Mouse (Mus musculus) neural tube, embryonic 12.5 days (tissue): ENCODE data around the gene Rbfox1. TPM values are rescaled to one million over a fixed set of nuclear protein-coding genes. Genes with fewer than 3 reads are reported as not detected.
A peak's percentile ranks its signal among the peaks of the same experiment; 100 is the strongest.

Experiments used
- ATAC-seq: fragments of 200-750 bp; cut with Nextera tagmentation; 2 replicates; pipeline ENCODE4 v1.8.0; 2017; ENCODE audit warnings: low read depth, mild to moderate bottlenecking, moderate TSS enrichment, moderate library complexity; ENCODE audit not compliant: low FRiP score
- H3K27ac ChIP-seq: fragments of 300-500 bp; sonication (generic); 2 replicates; pipeline ENCODE4 v1.5.1; 2016
- H3K27me3 ChIP-seq: fragments of 300-500 bp; sonication (generic); replicated peaks from 2 replicates; pipeline ENCODE4 v1.6.1; 2016; ENCODE audit warnings: mild to moderate bottlenecking
- H3K36me3 ChIP-seq: fragments of 300-500 bp; sonication (generic); 2 replicates; pipeline ENCODE4 v1.6.1; 2016; ENCODE audit warnings: mild to moderate bottlenecking
- H3K4me1 ChIP-seq: fragments of 300-500 bp; sonication (generic); 2 replicates; pipeline ENCODE4 v1.6.1; 2016
- H3K4me2 ChIP-seq: fragments of 300-500 bp; sonication (generic); replicated peaks from 2 replicates; pipeline ENCODE4 v1.6.1; 2016; ENCODE audit warnings: mild to moderate bottlenecking
- H3K4me3 ChIP-seq: fragments of 300-500 bp; sonication (generic); 2 replicates; pipeline ENCODE4 v1.5.1; 2016
- H3K9ac ChIP-seq: fragments of 300-500 bp; sonication (generic); 2 replicates; pipeline ENCODE4 v1.6.1; 2016; ENCODE audit warnings: mild to moderate bottlenecking
- H3K9me3 ChIP-seq: fragments of 300-500 bp; sonication (generic); 2 replicates; pipeline ENCODE4 v1.6.1; 2016; ENCODE audit warnings: mild to moderate bottlenecking
- WGBS: fragments of 180-500 bp; shearing (Covaris S2); methylation state at CpG from one replicate; pipeline ENCODE4 v1.1.7; 2016; 5-methylcytosine and 5-hydroxymethylcytosine counted together
- polyA plus RNA-seq: library from polyadenylated mRNA; unstranded; fragments of >200 nt; fragmentation: Nextera tagmentation; extraction: Ambion mirVana; gene quantifications from 2 replicates; pipeline ENCODE4 v1.2.1, GENCODE M21; 2016

Rbfox1 gene
- polyA plus RNA-seq, 1 experiment from 2014 or later: 80.2 TPM

GRCm38 (mm10) chr16:7241627-7242026 is 1356.5 kb downstream of the Rbfox1 start:
- H3K4me2 ChIP-seq: no peak overlapping the region
- no peaks in the 10 kb centered on the region for H3K36me3 ChIP-seq
- WGBS: 80% methylated on average over 3 of the region's 3 CpGs
- no peaks in the 10 kb centered on the region for H3K9me3 ChIP-seq
- H3K4me3 ChIP-seq: no peak overlapping the region
- H3K27me3 ChIP-seq: no peaks in the 10 kb centered on the region
- no peak overlapping the region for H3K9ac ChIP-seq
- H3K4me1 ChIP-seq: no peaks in the 10 kb centered on the region
- ATAC-seq: no peak
- H3K27ac ChIP-seq: no peak overlapping the region

- WGBS: 87% methylated on average over 3 of the region's 3 CpGs
- H3K36me3 ChIP-seq: no peaks in the 10 kb centered on the region
Observed at GRCm38 (mm10) chr16:7242501-7242900, 1357.3 kb downstream of the Rbfox1 start.

GRCm38 (mm10) chr16:7244382-7244781 is 1359.2 kb downstream of the Rbfox1 start:
- no peak for ATAC-seq
- Histone ChIP-seq H3K27ac (no peak overlapping the region), H3K4me1 (no peaks in the 10 kb centered on the region), H3K36me3 (no peaks in the 10 kb centered on the region), H3K4me2 (no peak overlapping the region), H3K4me3 (no peak overlapping the region), H3K27me3 (no peaks in the 10 kb centered on the region), H3K9me3 (no peaks in the 10 kb centered on the region), H3K9ac (no peak overlapping the region)
- WGBS: 83% methylated on average over 1 of the region's 1 CpGs

More at GRCm38 (mm10) chr16:7242501-7242900, 1357.3 kb downstream of the Rbfox1 start:
- H3K4me2 ChIP-seq: no peak overlapping the region
- no peak for ATAC-seq
- no peak overlapping the region for H3K9ac ChIP-seq
- no peaks in the 10 kb centered on the region for H3K27me3 ChIP-seq
- H3K27ac ChIP-seq: no peak overlapping the region
- H3K4me1 ChIP-seq: no peaks in the 10 kb centered on the region
- no peak overlapping the region for H3K4me3 ChIP-seq
- H3K9me3 ChIP-seq: no peaks in the 10 kb centered on the region

- Histone ChIP-seq H3K4me1 (no peaks in the 10 kb centered on the region), H3K9ac (no peak overlapping the region), H3K27ac (no peak overlapping the region), H3K9me3 (no peaks in the 10 kb centered on the region), H3K4me3 (no peak overlapping the region), H3K27me3 (no peaks in the 10 kb centered on the region), H3K4me2 (no peak overlapping the region), H3K36me3 (no peaks in the 10 kb centered on the region)
- no peak for ATAC-seq
- WGBS: 62% methylated on average over 4 of the region's 4 CpGs
Observed at GRCm38 (mm10) chr16:7251696-7252095, 1366.5 kb downstream of the Rbfox1 start.

GRCm38 (mm10) chr16:7257366-7257765 is 1372.2 kb downstream of the Rbfox1 start:
- Histone ChIP-seq H3K4me1 (no peaks in the 10 kb centered on the region), H3K4me3 (no peak overlapping the region), H3K36me3 (no peaks in the 10 kb centered on the region), H3K4me2 (no peak overlapping the region), H3K27me3 (no peaks in the 10 kb centered on the region), H3K27ac (no peak overlapping the region), H3K9ac (no peak overlapping the region), H3K9me3 (no peaks in the 10 kb centered on the region)
- WGBS: 92% methylated on average over 4 of the region's 4 CpGs
- ATAC-seq: no peak

- no peak overlapping the region for H3K4me2 ChIP-seq
- H3K27ac ChIP-seq: no peak overlapping the region
- no peak overlapping the region for H3K4me3 ChIP-seq
- no peak overlapping the region for H3K9ac ChIP-seq
- 97% methylated on average over 1 of the region's 1 CpGs for WGBS
- no peak for ATAC-seq
- H3K27me3 ChIP-seq: no peaks in the 10 kb centered on the region
- H3K4me1 ChIP-seq: no peaks in the 10 kb centered on the region
- H3K36me3 ChIP-seq: no peaks in the 10 kb centered on the region
- no peaks in the 10 kb centered on the region for H3K9me3 ChIP-seq
Observed at GRCm38 (mm10) chr16:7263261-7263660, 1378.1 kb downstream of the Rbfox1 start.

- H3K4me3 ChIP-seq: no peak overlapping the region
Observed at GRCm38 (mm10) chr16:7265715-7266114, 1380.6 kb downstream of the Rbfox1 start.

GRCm38 (mm10) chr16:7275501-7275900 is 1390.3 kb downstream of the Rbfox1 start:
- Histone ChIP-seq H3K4me3 (no peak overlapping the region), H3K4me2 (no peak overlapping the region), H3K9ac (no peak overlapping the region), H3K27ac (no peak overlapping the region), H3K9me3 (no peaks in the 10 kb centered on the region), H3K27me3 (no peaks in the 10 kb centered on the region), H3K4me1 (no peaks in the 10 kb centered on the region), H3K36me3 (no peaks in the 10 kb centered on the region)
- ATAC-seq: no peak
- 95% methylated on average over 5 of the region's 5 CpGs for WGBS

More at GRCm38 (mm10) chr16:7265715-7266114, 1380.6 kb downstream of the Rbfox1 start:
- no peak for ATAC-seq
- Histone ChIP-seq H3K9ac (no peak overlapping the region), H3K4me1 (no peaks in the 10 kb centered on the region), H3K27ac (no peak overlapping the region), H3K27me3 (no peaks in the 10 kb centered on the region), H3K36me3 (no peaks in the 10 kb centered on the region), H3K9me3 (no peaks in the 10 kb centered on the region), H3K4me2 (no peak overlapping the region)

- Histone ChIP-seq H3K27me3 (no peaks in the 10 kb centered on the region), H3K4me2 (no peak overlapping the region), H3K4me3 (no peak overlapping the region), H3K27ac (no peak overlapping the region), H3K9ac (no peak overlapping the region), H3K36me3 (no peaks in the 10 kb centered on the region), H3K4me1 (no peaks in the 10 kb centered on the region), H3K9me3 (no peaks in the 10 kb centered on the region)
- 44% methylated on average over 1 of the region's 1 CpGs for WGBS
- no peak for ATAC-seq
Observed at GRCm38 (mm10) chr16:7275901-7276300, 1390.7 kb downstream of the Rbfox1 start.

GRCm38 (mm10) chr16:7279544-7279943 is 1394.4 kb downstream of the Rbfox1 start:
- H3K4me3 ChIP-seq: no peak overlapping the region
- 60% methylated on average over 5 of the region's 5 CpGs for WGBS
- no peak overlapping the region for H3K27ac ChIP-seq
- H3K36me3 ChIP-seq: no peaks in the 10 kb centered on the region
- H3K9me3 ChIP-seq: no peaks in the 10 kb centered on the region
- no peak overlapping the region for H3K9ac ChIP-seq
- H3K27me3 ChIP-seq: no peaks in the 10 kb centered on the region
- no peaks in the 10 kb centered on the region for H3K4me1 ChIP-seq
- no peak overlapping the region for H3K4me2 ChIP-seq
- ATAC-seq: no peak

- Histone ChIP-seq H3K9ac (no peak overlapping the region), H3K27ac (no peak overlapping the region)
- WGBS: 89% methylated on average over 7 of the region's 7 CpGs
Observed at GRCm38 (mm10) chr16:7282257-7282656, 1397.1 kb downstream of the Rbfox1 start.

GRCm38 (mm10) chr16:7292985-7293805 is 1408.0 kb downstream of the Rbfox1 start:
- Histone ChIP-seq H3K9ac (no peak overlapping the region), H3K36me3 (no peaks in the 10 kb centered on the region), H3K4me3 (no peak overlapping the region), H3K27me3 (no peaks in the 10 kb centered on the region), H3K4me2 (0 out of 2 replicates have a peak overlapping the region, but pooled peaks have one; percentile 12), H3K9me3 (no peaks in the 10 kb centered on the region), H3K4me1 (no peaks in the 10 kb centered on the region), H3K27ac (no peak overlapping the region)
- peak; percentile 94 for ATAC-seq
- WGBS: 36% methylated on average over 16 of the region's 16 CpGs

More at GRCm38 (mm10) chr16:7282257-7282656, 1397.1 kb downstream of the Rbfox1 start:
- ATAC-seq: no peak
- Histone ChIP-seq H3K36me3 (no peaks in the 10 kb centered on the region), H3K4me3 (no peak overlapping the region), H3K4me1 (no peaks in the 10 kb centered on the region), H3K9me3 (no peaks in the 10 kb centered on the region), H3K27me3 (no peaks in the 10 kb centered on the region), H3K4me2 (no peak overlapping the region)

GRCm38 (mm10) chr16:7302416-7302815 is 1417.3 kb downstream of the Rbfox1 start:
- no peak overlapping the region for H3K4me2 ChIP-seq
- H3K9me3 ChIP-seq: no peaks in the 10 kb centered on the region
- H3K4me1 ChIP-seq: no peaks in the 10 kb centered on the region; the same call in 1 of the 2 replicates
- no peaks in the 10 kb centered on the region for H3K27me3 ChIP-seq
- no peak for ATAC-seq
- H3K36me3 ChIP-seq: no peaks in the 10 kb centered on the region
- no peak overlapping the region for H3K27ac ChIP-seq
- 71% methylated on average over 3 of the region's 3 CpGs for WGBS
- H3K4me3 ChIP-seq: no peak overlapping the region
- H3K9ac ChIP-seq: no peak overlapping the region
